Mouse (Mus musculus) mouse trophoblast stem cell (cell line): ENCODE measurements around the gene Tepp.

Experiments used
- in situ Hi-C, 2 experiments: fragments of 300-500 bp; cut with MseI, MboI; formaldehyde crosslinking; loops; 2 replicates in 1 of 2; 3 replicates in 1 of 2; pipeline ENCODE4 v1.15.1; 2025

The Tepp gene

DNA sequence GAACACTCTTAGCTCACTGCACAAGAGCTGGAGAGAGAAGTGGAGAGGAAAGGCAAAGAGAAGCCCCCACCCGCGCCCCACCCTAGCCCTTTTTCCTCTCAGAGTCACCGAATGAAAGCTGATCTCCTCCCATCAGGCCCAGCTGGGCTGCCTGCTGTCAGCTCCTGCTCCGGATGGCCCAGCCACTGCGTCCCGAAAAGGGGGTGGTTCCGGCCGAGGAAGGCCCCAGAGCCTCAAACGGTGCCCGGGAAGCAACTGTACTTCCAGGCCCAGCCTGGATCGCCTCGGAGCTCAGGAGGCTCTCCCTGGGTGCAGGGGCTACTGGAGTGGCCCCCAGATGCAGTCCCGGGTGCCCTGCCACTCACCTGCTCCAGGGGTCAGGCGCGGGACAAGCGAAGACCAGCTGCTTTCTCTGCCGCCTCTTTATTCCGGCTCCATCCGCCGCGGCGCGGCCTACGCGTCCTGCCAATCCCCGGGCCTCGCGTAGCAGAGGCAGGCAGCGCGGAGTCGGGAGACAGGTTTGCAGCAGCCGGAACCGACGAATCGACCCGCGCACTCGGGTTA lies 20.9 kb downstream of the Tepp start:
- in situ Hi-C loops, result no loop called here

DNA sequence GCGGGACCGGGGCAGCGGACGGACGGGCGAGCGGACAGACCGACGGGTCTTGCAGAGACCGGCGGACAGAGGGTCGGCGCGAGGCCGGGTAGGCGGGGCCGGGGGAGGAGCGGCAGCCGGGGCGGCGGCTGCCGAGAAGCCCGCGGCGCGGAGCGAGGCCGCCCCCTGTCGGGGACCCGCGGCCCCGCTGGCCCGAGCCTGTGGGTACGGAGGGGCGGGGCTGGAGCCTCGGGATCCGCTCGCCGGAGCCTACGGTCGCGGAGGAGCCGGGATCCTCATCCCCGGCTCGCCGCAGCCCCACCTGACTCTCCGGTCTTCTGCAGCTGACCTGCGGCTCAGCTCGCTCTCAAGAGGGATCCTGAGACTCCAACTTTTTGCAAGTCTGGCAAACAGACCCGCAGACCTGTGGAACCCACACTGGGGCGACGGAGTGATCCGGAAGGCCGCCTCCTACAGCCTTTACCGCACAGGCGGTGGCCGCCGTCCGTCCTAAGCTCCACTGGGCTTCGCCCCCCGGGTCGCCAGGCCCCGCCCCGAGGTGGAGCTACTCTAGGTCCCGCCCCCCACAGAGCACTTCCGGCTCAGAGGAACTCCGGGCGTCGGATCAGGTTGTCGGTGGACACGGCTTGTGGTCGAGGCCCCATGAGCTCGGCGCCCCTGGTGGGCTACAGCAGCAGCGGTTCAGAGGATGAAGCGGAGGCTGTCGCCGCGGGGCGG lies 21.5 kb downstream of the Tepp start, which contains the start of the genes Zfp319 and Usb1:
Gene Zfp319 (minus strand): TSS at position 231 of the 717 bp plus-strand sequence.
Gene Usb1 (plus strand): TSS at position 565 of the 717 bp plus-strand sequence.
- in situ Hi-C loops, result no loop called here

DNA sequence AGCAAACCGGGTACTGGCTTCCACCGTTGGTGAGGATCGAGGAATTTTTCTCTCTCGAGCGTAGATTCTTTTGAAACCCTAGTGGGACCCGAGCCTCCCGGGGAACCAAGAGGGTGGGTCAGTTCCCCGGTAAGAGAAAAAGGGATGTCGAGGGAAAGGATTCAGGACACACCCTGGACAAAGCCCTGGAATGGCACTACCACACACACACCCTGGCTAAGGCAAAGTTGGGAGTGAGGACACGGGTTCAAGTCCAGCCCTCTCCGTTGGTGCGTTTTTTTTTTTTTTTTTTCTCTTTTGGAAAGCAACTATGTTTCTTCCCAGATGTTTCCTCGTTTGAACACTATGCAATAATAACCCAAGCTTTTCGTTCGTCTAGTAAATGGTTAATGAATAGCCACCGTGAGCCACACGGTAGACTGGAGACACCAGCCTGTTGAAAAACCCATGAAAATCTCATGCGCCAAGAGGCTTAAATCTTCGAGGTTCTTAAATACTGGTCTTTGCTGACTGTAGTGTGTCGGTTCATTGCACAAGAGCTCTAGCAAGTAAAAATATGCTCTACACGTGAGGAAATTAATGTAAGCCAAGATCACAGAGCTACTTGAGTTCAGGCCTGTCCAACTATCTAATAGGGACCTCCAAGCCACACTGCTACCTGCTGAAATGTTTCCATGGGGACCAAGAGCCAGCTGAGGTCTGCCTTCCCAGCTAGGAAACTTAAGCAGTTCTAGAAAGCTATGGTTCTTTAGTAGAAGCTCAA lies 22.3 kb downstream of the Tepp start:
- in situ Hi-C loops, result no loop called here

DNA sequence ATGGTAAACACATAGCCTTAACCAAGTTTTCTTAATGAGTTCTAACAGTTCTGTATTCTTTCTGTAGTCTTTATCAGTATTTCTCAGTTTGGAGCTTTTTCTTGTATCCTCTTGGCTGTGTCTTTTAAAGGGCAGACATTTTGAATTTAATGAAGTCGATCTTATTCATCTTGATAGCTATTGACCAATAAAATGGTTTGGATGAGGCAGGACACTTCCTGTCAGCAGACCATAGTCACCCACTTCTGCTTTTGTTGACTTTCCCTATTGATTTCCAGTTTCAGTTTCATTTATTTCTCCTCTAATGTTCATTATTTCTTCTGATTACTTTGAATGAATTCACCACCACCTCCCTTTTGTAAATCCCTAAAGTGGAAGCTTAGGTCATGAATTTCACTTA lies 25.3 kb downstream of the Tepp start:
- in situ Hi-C loops, result no loop called here

DNA sequence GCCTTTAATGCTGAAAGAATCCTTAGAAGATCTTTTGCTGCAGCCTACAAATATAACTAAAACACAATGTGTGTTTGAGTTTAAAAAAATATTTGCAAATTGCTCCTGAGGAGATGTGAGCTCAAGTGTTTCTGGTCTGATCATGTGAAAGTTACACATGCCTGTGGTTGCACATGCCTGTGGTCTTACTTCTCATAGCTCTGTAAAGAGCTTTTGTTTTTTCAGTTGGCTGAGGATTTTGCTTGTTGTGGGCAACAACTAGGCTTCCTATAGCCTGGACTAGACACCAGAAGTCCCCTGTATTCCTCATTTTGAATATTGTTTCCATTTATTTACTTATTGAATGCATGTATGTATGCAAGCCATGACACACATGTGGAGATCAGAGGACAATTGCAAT lies 26.0 kb downstream of the Tepp start:
- in situ Hi-C loops, result no loop called here

DNA sequence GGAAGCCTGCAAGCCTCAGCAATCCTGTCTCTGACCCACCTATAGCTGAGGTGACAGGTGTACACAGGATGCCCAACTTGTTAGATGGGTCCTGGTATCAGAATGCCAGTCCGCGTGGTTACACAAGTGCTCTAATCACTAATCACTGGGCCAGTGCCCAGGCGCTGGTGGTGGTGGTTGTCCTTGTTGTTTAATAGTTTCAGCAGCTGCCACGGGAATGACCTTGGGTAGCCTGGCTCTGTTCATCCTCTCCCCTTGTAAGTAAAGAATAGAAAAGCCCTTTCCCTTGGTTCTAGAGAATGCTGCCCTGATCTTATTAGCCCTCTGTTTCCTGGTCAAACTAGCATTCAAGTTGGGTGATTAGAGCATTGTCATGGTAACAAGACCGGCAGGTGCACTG lies 31.4 kb downstream of the Tepp start:
- in situ Hi-C loops, result no loop called here

DNA sequence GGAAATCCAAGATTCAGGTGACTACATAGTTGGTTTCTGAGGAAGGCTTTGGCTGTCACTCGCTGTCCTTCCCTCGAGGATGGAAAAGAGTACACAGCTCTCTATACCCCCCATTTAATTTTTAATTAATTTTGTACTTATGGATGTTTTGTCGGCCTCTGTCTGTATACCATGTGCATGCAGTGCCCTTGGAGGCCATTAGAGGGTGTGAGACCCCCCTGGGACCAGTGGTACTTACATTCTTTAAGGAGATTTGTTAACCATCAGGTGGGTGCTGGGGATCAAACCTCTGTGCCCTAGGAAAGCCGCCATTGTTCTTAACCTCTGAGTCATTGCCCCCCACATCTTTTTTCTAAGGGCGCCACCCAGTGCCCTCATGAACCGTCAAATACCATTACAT lies 34.3 kb downstream of the Tepp start:
- in situ Hi-C loops, result no loop called here

DNA sequence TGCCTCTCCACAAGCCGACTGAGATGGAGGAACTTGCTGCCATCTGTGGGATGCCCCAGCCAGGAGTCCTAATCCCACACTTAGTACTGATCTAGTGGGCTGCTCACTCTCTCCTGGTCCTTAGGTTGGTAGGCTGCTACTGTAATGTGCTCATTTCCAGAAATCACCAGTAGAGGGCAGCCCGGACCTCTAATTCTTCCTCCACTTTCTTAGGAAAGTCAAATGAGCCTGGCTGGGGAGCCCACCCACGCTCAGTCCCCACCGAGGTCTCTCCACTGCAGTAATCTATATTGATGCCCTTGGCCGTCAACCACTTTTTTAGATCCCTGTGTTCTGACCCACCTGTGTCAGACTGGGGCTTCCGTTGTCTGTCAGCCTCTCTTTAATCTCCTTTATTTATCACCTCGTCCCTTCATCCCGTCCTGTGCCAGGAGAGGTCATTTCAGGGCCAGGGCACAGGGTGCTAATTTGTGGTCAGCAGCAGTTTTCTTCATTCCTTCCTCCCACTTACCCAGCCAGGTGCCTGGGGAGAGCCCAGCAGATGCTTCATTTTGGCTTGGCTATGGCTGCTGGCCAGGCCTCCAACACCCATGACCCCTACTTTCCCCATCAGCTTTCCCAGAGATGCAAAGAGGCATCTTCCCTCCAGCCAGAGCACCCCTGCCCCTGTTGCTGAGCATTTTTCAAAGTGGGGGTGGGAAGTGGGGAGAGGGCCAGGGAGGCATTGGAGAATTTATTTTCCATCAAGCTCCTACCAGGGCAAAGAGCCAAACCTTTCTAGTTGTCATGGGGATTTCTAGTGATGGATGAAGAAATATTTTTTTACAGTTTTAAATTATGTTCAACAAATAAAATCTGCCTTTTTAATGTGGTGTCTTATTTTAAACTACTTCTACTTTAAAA lies 36.5 kb downstream of the Tepp start:
- in situ Hi-C loops, result no loop called here

DNA sequence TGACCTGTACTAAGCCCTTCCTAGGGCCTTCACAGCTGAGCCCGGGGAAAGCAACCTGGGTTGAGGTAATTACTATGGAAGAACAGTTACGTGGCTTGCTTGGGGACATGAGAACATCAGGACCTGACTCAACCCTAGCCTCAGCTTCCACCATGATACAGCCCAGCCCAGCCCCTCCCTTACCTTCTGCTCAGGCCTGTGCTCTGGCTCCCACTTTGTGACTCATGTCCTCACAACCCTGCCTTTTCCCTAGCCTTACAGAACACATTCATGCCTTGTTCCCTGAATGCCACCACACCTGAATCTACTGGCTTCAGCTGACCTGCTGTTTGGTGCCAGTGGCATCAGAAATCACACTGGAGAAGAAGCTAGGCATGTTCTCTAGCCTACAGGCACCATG lies 38.0 kb downstream of the Tepp start:
- in situ Hi-C loops, result no loop called here

DNA sequence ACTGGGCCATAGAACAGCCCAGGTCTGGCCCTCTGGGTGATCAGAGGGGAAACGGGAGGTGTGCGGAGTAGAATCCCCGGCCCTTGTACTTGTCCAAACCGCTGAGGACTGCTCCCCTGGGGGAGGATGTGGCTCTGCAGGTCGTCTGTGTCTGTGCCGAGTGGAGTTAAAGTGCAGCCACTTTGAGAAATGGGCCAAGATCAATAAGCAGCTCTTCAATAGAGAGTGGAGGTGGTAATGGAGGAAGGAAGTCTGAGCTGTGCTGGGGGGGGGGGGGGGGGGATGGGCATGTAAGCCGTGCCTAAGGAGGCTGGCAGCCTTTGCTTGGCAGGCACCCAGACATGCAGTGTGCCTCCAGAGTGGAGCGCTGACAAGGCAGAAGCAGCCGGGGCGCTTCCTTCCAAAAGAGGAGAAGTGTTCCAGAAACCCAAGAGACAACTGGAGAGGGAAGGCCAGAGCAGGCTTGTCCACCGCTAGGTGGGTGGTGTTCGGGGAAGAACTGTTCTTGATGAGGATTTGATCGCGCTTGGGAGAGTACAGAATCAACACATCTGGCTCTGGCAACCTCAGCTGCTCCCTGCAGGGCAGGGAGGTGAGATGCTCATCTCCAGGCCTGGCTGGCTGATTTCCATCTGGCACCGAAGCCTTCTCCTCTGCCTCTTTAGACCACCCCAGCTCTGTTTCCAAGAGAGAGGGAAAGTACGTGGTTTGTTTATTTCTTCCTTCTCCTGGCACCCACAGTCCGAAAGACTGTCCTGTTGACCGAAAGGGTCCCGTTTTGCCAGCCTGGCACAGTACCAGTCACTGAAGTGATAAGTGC lies 38.7 kb downstream of the Tepp start:
- in situ Hi-C loops, result no loop called here

DNA sequence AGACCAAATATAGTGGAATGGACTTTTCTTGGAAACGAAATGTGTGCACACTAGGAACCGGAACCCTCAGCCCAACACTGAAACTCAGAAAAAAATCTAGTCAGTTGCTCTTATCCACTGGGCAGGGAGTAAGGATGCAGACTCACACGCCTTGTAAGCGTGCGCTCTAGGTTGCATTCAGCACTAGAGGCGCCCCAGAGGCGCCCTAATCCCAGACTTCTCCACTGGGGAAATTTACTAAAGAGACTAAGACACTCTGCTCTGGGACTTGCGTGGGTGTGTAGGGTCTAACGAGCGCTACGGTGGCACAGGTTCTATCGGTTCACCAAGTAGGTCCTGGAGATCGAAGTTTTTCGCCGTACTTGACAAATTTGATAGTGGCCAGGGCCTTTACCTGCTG lies 41.1 kb downstream of the Tepp start:
- in situ Hi-C loops, result loop anchor here (5.0 to 10.0 kb wide), 2 partner anchors 73 to 76 kb away; no protein-coding TSS in a partner anchor

DNA sequence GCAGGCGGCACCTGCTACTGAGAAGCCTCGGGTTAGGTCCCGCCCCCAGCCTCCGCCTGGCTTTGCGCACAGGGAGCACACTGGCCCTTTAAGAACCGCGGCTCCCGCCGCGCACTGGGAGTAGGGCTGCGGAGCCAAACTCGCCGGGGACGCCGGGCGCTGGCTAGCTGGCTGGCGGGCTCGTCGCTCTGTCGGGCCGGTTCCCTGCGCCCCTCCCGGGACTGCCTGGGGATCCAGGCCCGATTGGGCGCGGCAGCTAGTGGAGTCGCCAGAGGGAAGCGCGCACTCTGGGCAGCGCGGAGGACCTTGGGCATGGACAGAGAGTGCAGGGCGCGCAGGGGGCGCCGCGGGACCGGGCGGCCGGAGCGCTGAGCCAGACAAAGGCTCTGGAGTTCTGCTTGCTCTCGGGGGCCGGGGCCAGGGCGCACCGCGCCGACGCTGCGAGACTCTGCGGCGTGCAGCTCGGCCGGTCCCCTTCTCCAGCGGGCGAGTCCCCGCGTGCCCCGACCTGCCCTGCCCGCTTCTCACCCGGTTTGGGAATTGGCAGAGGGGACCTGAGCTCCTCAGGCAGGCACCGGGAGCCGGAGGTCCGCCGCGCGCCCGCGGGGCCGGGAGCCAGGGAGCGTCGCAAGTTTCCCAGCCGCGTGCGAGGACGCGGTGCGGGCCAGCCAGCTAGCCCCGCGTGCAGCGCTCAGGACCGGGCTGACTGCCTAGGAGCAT lies 41.9 kb downstream of the Tepp start, which contains the start of gene Mmp15:
Gene Mmp15 (plus strand): TSS at position 118 of the 720 bp plus-strand sequence.
- in situ Hi-C loops, result loop anchor here (5.0 to 10.0 kb wide), 2 partner anchors 72 to 75 kb away; no protein-coding TSS in a partner anchor

DNA sequence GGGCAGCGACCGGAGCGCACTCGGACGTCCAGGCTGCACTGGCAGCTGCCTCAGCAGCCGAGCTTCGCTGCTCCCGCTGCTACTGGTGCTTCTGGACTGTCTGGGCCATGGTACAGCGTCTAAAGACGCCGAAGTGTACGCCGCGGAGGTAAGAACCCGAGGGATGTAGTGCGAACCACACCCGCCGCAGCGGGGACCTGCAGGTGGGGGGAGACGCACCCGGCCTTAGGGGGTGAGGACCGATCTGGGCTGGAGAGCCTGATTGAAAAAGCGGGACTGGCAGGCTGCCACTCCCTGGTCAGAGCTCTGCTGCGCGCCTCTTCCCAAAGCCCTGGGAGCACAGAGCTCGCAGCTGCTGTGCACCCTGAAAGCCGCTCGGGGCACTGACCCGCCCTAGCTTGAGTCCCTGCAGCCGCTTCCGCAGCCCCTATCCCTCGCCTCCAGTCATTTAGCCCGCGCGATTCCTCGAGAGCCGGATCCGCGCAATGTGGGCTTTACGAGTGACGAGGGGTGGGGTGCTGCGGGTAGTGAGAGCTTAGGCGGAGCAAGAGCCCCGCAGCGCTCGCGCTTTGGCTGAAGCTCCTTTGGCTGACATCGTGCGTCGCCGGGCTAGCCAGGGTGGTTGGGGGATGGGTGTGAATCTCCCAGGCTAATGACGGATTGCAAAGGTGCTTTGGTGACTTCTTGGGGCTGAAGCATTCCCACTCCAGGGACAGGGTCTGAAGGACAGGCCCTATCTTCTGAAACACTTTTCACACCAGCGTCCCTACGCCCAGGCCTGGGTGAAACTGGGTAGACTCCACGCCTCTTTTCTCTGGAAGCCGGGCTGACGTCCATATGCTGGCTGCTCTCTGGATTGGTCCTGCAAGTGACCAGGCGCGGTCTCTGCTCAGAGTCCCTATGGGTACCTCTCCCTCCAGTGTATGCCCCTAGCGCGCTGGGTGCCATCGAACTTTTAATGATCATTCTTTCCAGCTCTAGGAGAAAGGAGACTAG lies 42.8 kb downstream of the Tepp start:
- in situ Hi-C loops, result loop anchor here (5.0 to 10.0 kb wide), 2 partner anchors 72 to 74 kb away; no protein-coding TSS in a partner anchor

DNA sequence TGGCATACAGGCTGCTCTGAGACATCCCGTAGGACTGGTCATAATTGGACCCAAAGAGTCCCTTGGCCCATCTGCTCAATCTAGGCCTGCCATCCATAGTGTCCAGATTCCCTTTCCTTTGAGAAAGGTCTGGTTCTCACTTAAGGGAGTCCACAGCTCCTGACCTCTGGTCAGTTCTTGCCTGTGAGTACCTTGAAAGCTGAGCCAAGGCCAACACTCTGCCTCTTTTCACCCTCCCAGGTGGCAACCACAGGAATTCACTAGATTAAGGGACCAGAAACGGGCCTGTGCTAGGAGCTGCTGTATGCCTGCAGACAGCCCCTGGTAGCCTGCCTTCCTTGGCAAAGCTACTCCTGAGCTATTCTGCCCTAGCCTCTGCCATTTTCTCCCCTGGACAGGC lies 44.2 kb downstream of the Tepp start:
- in situ Hi-C loops, result loop anchor here (5.0 to 10.0 kb wide), 2 partner anchors 70 to 73 kb away; no protein-coding TSS in a partner anchor

DNA sequence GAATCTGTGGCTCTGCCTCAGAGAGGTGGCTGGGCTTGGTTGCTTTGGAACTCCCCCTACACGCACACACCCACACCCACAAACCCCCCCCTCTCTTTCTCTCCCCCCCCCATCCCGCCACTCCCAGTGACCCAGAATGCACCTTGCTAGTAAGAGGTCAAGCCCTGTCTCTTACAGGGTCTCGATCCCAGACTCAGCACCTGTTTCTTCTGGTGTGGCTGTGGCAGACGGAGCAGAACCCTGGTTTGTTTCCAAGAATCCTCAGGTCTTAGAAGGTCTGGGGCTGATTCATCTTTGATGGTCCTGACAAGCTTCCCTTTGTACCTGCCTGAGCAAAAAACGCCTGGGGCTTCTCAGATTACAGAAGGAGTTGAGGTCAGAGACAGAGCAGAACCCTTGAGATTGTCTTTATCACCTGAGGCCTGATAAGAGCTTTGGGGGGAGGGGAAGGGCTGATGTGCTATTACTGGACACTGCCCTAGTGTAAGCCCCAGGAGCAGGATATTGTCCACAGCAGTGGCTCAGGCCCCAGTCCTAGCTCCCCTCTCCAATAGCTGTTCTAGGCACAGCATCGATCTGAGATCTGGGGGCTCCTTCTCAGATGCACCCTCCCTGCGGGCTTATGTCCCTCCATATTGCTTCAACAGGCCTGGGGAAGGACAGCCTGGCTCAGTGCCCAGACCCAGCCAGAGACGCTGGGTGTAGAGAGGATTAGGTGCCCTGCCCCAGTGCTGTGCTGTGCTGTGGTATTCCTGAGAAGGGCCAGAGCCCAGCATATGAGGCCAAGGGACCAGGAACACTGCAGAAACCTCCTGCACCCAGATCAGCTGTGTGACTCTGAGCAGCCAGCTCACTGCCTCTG lies 48.4 kb downstream of the Tepp start:
- in situ Hi-C loops, result loop anchor here in 1 of 2 experiments (10.0 kb wide), 1 partner anchor 66 kb away; no protein-coding TSS in a partner anchor

DNA sequence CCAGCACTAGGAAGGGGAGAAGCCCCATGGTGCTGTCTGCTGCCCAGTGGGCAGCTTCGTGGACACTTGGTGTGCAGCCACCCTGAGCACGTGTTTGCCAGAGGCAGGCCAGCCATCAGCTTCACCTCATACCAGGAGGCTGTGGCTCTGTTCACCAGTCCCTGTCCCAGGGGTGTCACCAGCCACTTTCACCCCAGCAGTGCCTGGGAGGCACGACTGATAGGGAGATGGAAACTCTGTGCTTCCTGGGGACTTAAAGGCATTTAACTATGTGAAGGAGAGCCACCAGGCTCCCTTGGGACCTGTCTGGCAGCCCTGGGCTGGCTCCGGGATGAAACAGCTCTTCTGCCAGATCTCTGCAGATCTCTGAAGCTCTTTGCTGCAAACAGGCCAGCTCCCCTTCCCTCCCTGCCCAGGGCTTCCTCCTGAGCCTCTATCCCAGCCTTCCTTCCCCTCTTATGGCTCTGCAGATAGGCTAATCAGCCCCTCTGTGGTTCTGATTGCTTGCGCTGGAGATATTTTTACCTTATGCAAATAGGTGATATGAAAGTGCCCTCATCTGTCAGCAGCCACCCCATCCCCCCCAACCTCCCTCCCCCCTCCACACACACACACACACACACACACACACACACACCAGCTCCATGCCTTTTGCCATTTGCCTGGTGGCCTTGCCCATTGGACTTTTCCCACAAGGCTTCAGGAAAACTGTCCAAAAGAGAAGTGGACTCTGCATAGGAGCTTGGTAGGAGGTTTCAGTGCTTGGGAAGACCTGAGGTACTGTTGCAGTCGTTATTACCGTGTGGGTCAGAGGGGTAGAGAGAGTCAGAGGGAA lies 50.0 kb downstream of the Tepp start:
- in situ Hi-C loops, result no loop called here

DNA sequence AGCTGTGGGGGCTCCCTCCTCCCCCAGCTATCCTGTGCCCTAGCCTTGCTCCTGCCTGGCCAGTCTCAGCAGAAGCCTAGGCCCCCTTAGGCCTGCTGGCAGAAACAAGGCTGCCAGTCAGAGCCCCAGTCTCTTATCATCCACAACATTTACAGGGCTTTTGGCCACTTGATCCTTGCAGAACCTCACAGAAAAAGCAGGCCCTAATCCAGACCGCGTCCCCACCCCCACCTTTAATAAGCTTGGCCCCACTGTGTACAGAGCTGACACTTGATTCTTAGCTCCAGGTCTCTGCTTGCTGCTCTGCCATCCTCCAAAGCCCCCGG lies 50.6 kb downstream of the Tepp start:
- in situ Hi-C loops, result no loop called here
